16 mouse cellular contexts compared by ENCODE assay signal in genomic region chr3:38248941-38249340, GRCm38 (mm10).
"Had no signal": no experiment of that assay in that cellular context is flagged by ENCODE, and none has a peak within 500 bp of the region (broad histone marks: within the 10 kb centered on the region; RNA-seq: fewer than 3 reads in every experiment).

No protein-coding gene starts in this region.

- H3K36me3 ChIP-seq: kidney, embryonic 15.5 days; limb, embryonic 10.5 days; limb, embryonic 13.5 days; liver, embryonic 12.5 days; liver, embryonic 15.5 days had no signal

- H3K4me3 ChIP-seq: kidney, embryonic 15.5 days; layer of hippocampus, adult 2 months; limb, embryonic 10.5 days; limb, embryonic 13.5 days; liver, embryonic 12.5 days; liver, embryonic 15.5 days had no signal

- ATAC-seq: liver, embryonic 12.5 days had no signal

- H3K4me1 ChIP-seq: kidney, embryonic 15.5 days; limb, embryonic 10.5 days; liver, embryonic 12.5 days; liver, embryonic 15.5 days had no signal

- H3K27ac ChIP-seq: kidney, embryonic 15.5 days; layer of hippocampus, adult 2 months; limb, embryonic 10.5 days; limb, embryonic 13.5 days; liver, embryonic 12.5 days; liver, embryonic 15.5 days had no signal

- H3K27me3 ChIP-seq: kidney, embryonic 15.5 days; limb, embryonic 13.5 days; liver, embryonic 12.5 days; liver, embryonic 15.5 days had no signal

- DNase-seq: kidney, adult 8-10 months; kidney, postnatal 14 days; layer of hippocampus, adult 9-11 months; liver; lung, adult 18-20 months; lung, postnatal 14 days; lung, postnatal 4 days; midbrain, embryonic 14.5 days; thymus, postnatal 25 days had no signal

- H3K9ac ChIP-seq: kidney, embryonic 15.5 days; limb, embryonic 13.5 days; liver, embryonic 12.5 days; liver, embryonic 15.5 days had no signal

- H3K4me2 ChIP-seq: kidney, embryonic 15.5 days; limb, embryonic 13.5 days; liver, embryonic 12.5 days; liver, embryonic 15.5 days; midbrain, embryonic 11.5 days had no signal

- H3K9me3 ChIP-seq: kidney, embryonic 15.5 days; limb, embryonic 10.5 days; limb, embryonic 13.5 days; liver, embryonic 12.5 days; liver, embryonic 15.5 days had no signal
